Mouse (Mus musculus) myocyte (in vitro differentiated cells): ENCODE measurements around the gene Tprg. TPM values are rescaled to one million over a fixed set of nuclear protein-coding genes. Genes with fewer than 3 reads are reported as not detected.

Experiments used
- H3K27me3 ChIP-seq: one replicate; pipeline ENCODE4 v1.6.1; 2011; ENCODE audit not compliant: control insufficient read depth, insufficient read depth, insufficient read length
- H3K36me3 ChIP-seq: one replicate; pipeline ENCODE4 v1.6.1; 2011; ENCODE audit not compliant: control insufficient read depth, insufficient read depth
- H3K4me2 ChIP-seq: one replicate; pipeline ENCODE4 v1.6.1; 2011; ENCODE audit warnings: low read depth, control low read depth
- H3K4me3 ChIP-seq: one replicate; pipeline ENCODE4 v1.5.1; 2011; ENCODE audit warnings: mild to moderate bottlenecking, control low read depth, moderate library complexity
- H3K79me2 ChIP-seq: one replicate; pipeline ENCODE4 v1.6.1; 2011; ENCODE audit not compliant: control insufficient read depth, insufficient read depth
- H3ac ChIP-seq: one replicate; pipeline ENCODE4 v1.6.1; 2011; ENCODE audit not compliant: control insufficient read depth, insufficient read length
- CEBPB ChIP-seq: IDR thresholded peaks from 2 replicates; pipeline ENCODE4 v1.6.1; 2011; ENCODE audit warnings: mild to moderate bottlenecking, moderate library complexity; ENCODE audit not compliant: poor library complexity, insufficient read depth, severe bottlenecking
- E2F4 ChIP-seq: IDR thresholded peaks from one replicate; pipeline ENCODE4 v1.6.1; 2011; ENCODE audit warnings: mild to moderate bottlenecking, control low read depth, moderate library complexity; ENCODE audit not compliant: insufficient read depth
- MAX ChIP-seq: IDR thresholded peaks from one replicate; pipeline ENCODE4 v1.6.1; 2011; ENCODE audit warnings: low read depth, mild to moderate bottlenecking, control low read depth
- MYOD1 ChIP-seq, 3 experiments: IDR thresholded peaks; one replicate each; pipeline ENCODE4 v1.6.1; 2011; ENCODE audit warnings: control low read depth in 2 of 3, low read depth in 2 of 3, mild to moderate bottlenecking in 2 of 3, moderate library complexity in 1 of 3; ENCODE audit not compliant: insufficient read length in 2 of 3, control insufficient read depth in 1 of 3
- MYOG ChIP-seq, 3 experiments: IDR thresholded peaks; one replicate each; pipeline ENCODE4 v1.6.1; 2011; ENCODE audit warnings: control low read depth in 2 of 3, low read depth in 2 of 3, mild to moderate bottlenecking in 2 of 3; ENCODE audit not compliant: insufficient read length in 2 of 3, control insufficient read depth in 1 of 3, insufficient read depth in 1 of 3
- POLR2A ChIP-seq: IDR thresholded peaks from one replicate; pipeline ENCODE4 v1.6.1; 2011; ENCODE audit warnings: low read depth, mild to moderate bottlenecking, control low read depth, moderate library complexity; ENCODE audit not compliant: insufficient read length
- POLR2AphosphoS2 ChIP-seq: IDR thresholded peaks from one replicate; pipeline ENCODE4 v1.6.1; 2011; ENCODE audit warnings: low read depth, control low read depth; ENCODE audit not compliant: insufficient read length
- REST ChIP-seq: IDR thresholded peaks from one replicate; pipeline ENCODE4 v1.6.1; 2011; ENCODE audit warnings: mild to moderate bottlenecking, control low read depth, moderate library complexity; ENCODE audit not compliant: insufficient read depth, insufficient read length
- SRF ChIP-seq: IDR thresholded peaks from one replicate; pipeline ENCODE4 v1.6.1; 2011; ENCODE audit warnings: low read depth; ENCODE audit not compliant: control insufficient read depth, insufficient read length
- TCF12 ChIP-seq: IDR thresholded peaks from one replicate; pipeline ENCODE4 v1.6.1; 2011; ENCODE audit warnings: mild to moderate bottlenecking, control low read depth; ENCODE audit not compliant: poor library complexity, insufficient read depth, severe bottlenecking
- TCF3 ChIP-seq: IDR thresholded peaks from one replicate; pipeline ENCODE4 v1.6.1; 2011; ENCODE audit warnings: low read depth, control low read depth; ENCODE audit not compliant: insufficient read length
- USF1 ChIP-seq: IDR thresholded peaks from one replicate; pipeline ENCODE4 v1.6.1; 2011; ENCODE audit warnings: low read depth, mild to moderate bottlenecking, control low read depth, moderate library complexity
- polyA plus RNA-seq: library from polyadenylated mRNA; unstranded; fragments of >200 nt; fragmentation: generic; extraction: Trizol; gene quantifications from one replicate; pipeline ENCODE4 v1.2.1, GENCODE M21; 2012; ENCODE audit warnings: missing spikeins

Tprg gene
- polyA plus RNA-seq, 1 experiment = not detected

DNA sequence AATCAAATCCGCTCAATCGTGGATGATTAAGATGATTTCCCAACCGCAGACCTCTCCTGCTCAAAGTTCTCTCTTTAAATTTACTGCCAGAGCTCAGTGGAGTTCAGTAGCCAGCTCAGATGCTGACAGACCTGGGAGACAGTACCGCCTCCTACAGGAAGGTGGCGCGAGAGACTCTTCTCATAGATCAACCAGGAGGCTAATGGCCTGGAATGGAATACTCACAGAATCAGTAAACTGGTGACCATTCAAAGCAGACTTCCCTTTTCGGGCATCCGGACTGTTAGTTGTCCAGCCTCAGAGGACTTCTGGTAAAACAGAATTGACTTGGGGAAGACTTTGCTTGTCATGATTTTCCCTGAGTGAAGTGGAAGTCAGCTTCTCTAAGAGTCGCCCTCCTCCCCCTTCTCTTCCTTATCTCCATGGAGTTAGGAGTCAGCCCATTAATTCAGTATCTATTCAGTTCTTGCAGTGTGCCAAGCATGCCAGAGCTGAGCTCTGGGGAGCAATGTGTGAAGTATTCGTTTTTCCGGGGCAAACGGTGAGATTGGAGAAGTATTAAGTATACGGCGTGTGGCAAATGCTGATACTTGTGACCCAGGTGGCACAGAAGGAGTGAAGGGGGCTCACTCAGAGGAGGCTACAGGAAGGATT lies 90.2 kb downstream of the Tprg start:
- H3K27me3 ChIP-seq = no peaks in the 10 kb centered on the region
- H3K36me3 ChIP-seq = no peaks in the 10 kb centered on the region
- H3K79me2 ChIP-seq = no peaks in the 10 kb centered on the region
- H3K4me2 ChIP-seq = no peak overlapping the region
- H3ac ChIP-seq = no peak overlapping the region
- TF ChIP-seq SRF = no peak
- H3K4me3 ChIP-seq = no peak overlapping the region

DNA sequence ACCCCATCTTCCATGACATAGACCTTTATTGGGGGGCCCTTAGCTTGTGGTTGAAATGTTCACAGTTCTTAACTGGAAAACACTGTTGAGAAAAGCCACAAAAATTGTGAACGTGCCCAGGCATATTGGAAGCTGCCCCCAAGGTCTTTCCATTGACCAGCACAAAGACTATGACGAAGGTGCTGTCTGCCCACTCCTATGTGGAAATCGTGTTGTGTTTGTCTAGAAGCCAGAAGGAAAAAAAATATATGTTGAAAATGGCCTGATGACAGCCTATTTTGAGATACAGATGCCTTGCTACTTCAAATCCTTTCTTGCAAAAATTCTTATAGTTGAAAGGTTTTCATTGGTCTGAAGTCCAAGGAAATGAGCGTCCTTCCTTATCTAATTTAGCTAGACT lies 91.1 kb downstream of the Tprg start:
- H3K27me3 ChIP-seq = no peaks in the 10 kb centered on the region
- no peak overlapping the region for H3K4me3 ChIP-seq
- no peak overlapping the region for H3ac ChIP-seq
- no peaks in the 10 kb centered on the region for H3K36me3 ChIP-seq
- no peak for TF ChIP-seq USF1
- TF ChIP-seq MYOD1 (IDR thresholded peaks at IDR 0.05; ENCODE audit: control insufficient read depth in 1 of 3, insufficient read length in 2 of 3, low read depth in 2 of 3) = no peak
- no peak for TF ChIP-seq POLR2A
- no peak for TF ChIP-seq SRF
- TF ChIP-seq POLR2AphosphoS2 = no peak
- TF ChIP-seq TCF12 = no peak
- no peak for TF ChIP-seq MYOG (IDR thresholded peaks at IDR 0.05; ENCODE audit: control insufficient read depth in 1 of 3, insufficient read depth in 1 of 3, insufficient read length in 2 of 3, low read depth in 2 of 3)
- no peak for TF ChIP-seq MAX
- TF ChIP-seq TCF3 = no peak
- TF ChIP-seq CEBPB = no peak
- no peak for TF ChIP-seq REST
- TF ChIP-seq E2F4 = no peak
- no peak overlapping the region for H3K4me2 ChIP-seq
- H3K79me2 ChIP-seq = no peaks in the 10 kb centered on the region

DNA sequence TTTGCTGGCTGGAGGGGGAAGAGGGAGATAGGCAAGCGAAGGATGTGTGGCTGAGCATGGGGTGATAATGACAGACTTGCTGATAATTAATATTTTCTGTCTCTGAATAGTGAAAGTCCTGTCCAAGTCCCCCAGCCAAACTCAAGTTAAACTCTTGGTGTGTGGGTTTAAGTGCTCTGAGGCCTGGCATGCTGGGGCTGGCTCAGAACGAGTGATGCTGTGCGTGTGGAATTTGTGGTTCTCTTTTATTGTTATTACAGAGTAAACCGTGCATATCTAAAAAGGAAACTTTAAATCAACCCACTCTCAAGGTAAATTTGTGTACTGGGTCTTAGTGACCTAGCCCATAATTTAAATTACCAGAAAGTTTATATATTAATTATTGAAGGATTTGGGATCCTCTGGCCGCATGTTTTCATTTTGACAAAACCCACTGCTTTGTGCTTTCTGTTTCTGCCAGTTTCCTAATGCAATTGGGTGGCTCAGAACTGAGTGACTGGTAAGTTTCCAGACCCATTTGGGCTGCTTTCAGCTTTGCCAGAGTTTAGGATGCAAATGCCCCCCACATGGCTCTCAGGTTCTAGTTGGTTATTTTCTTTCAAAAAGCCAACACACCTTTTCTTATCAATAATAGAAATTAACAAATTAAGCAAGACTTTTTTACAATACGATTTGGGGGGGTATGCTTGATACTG lies 99.0 kb downstream of the Tprg start:
- H3K27me3 ChIP-seq = no peaks in the 10 kb centered on the region
- H3K36me3 ChIP-seq = no peaks in the 10 kb centered on the region
- H3K4me3 ChIP-seq = no peak overlapping the region
- no peak overlapping the region for H3ac ChIP-seq
- no peaks in the 10 kb centered on the region for H3K79me2 ChIP-seq
- TF ChIP-seq SRF (no peak), E2F4 (no peak), POLR2A (no peak), REST (no peak), MYOD1 (IDR thresholded peaks at IDR 0.05; ENCODE audit: control insufficient read depth in 1 of 3, insufficient read length in 2 of 3, low read depth in 2 of 3) (no peak), POLR2AphosphoS2 (no peak), TCF12 (no peak), TCF3 (no peak), MYOG (IDR thresholded peaks at IDR 0.05; ENCODE audit: control insufficient read depth in 1 of 3, insufficient read depth in 1 of 3, insufficient read length in 2 of 3, low read depth in 2 of 3) (no peak), USF1 (no peak), CEBPB (no peak), MAX (no peak)
- H3K4me2 ChIP-seq = peak overlapping the region; percentile 23

DNA sequence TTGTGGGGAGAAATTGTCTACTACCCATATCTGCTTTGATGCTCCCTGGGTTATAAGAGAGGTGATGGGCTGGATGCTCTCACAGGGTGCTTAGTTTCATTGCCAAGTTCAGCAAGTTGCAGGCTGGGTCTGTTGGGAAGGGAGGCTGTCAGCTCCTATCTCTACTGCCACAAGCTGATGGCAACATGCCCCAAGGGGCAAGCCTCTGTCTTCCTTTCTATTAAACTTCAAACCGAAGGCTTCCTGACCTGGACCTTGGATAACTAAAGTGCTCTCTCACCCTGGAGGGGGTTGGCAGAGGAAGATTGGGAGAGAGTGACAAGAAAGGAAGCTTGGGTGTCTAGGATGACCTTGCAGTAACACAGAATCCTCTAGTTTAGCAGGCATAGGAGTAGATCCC lies 108.1 kb downstream of the Tprg start:
- TF ChIP-seq E2F4 (no peak), CEBPB (no peak), MYOD1 (IDR thresholded peaks at IDR 0.05; ENCODE audit: control insufficient read depth in 1 of 3, insufficient read length in 2 of 3, low read depth in 2 of 3) (no peak), TCF12 (no peak), TCF3 (no peak), MYOG (IDR thresholded peaks at IDR 0.05; ENCODE audit: control insufficient read depth in 1 of 3, insufficient read depth in 1 of 3, insufficient read length in 2 of 3, low read depth in 2 of 3) (no peak)
- Histone ChIP-seq H3K4me3 (no peak overlapping the region), H3K27me3 (no peaks in the 10 kb centered on the region), H3K36me3 (no peaks in the 10 kb centered on the region), H3ac (no peak overlapping the region), H3K4me2 (no peak overlapping the region), H3K79me2 (no peaks in the 10 kb centered on the region)

DNA sequence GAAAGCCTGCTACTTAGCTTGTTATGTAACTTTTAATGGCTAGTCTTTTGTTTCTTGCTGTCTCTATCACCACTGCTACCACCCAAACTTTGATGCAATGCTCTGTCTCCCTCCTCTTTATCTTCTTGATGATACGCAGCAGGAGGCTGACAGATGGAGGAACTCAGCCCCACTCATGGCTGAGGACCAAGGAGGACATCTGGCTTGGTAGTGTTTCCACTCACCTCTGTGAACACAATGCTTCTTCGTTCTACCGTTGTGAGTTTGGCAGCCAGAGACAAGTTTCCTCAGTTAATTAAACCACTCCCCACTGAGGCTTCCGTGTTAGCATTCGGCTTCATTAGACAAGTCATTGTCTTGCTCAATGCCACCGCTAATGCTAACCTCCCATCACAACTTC lies 117.5 kb downstream of the Tprg start:
- no peak overlapping the region for H3ac ChIP-seq
- TF ChIP-seq MAX (no peak), POLR2A (no peak), MYOD1 (IDR thresholded peaks at IDR 0.05; ENCODE audit: control insufficient read depth in 1 of 3, insufficient read length in 2 of 3, low read depth in 2 of 3) (no peak), TCF3 (no peak), TCF12 (no peak), E2F4 (no peak), USF1 (no peak), SRF (no peak), REST (no peak), MYOG (IDR thresholded peaks at IDR 0.05; ENCODE audit: control insufficient read depth in 1 of 3, insufficient read depth in 1 of 3, insufficient read length in 2 of 3, low read depth in 2 of 3) (no peak), CEBPB (no peak), POLR2AphosphoS2 (no peak)
- H3K27me3 ChIP-seq = no peaks in the 10 kb centered on the region
- no peak overlapping the region for H3K4me3 ChIP-seq
- H3K4me2 ChIP-seq = no peak overlapping the region
- no peaks in the 10 kb centered on the region for H3K79me2 ChIP-seq
- no peaks in the 10 kb centered on the region for H3K36me3 ChIP-seq
